Mouse (Mus musculus): ENCODE results near the gene Trnp1. TPM values are rescaled to one million over a fixed set of nuclear protein-coding genes. Genes with fewer than 3 reads are reported as not detected.

Trnp1 gene
- polyA plus RNA-seq, 1 experiment = 128 TPM

- no peaks in the 10 kb centered on the region for H3K4me1 ChIP-seq (ENCODE audit: control insufficient read depth, insufficient read depth, low read length)
- no peak overlapping the region for H3K4me3 ChIP-seq (ENCODE audit: insufficient read depth, low read length)
- no peak for TF ChIP-seq POLR2A (IDR thresholded peaks at IDR 0.05; ENCODE audit: extremely low read depth, insufficient read depth, low read length)
- no peak for TF ChIP-seq CTCF (IDR thresholded peaks at IDR 0.05; ENCODE audit: extremely low read depth, insufficient read depth, low read length)
- H3K27ac ChIP-seq (ENCODE audit: insufficient read depth, low read length) = no peak overlapping the region
These were observed 11.5 kb downstream of the Trnp1 start for GRCm38 (mm10) chr4:133486673-133487357.

GRCm38 (mm10) chr4:133485691-133486425 lies 12.5 kb downstream of the Trnp1 start:
- TF ChIP-seq CTCF (IDR thresholded peaks at IDR 0.05; ENCODE audit: extremely low read depth, insufficient read depth, low read length) (no peak), POLR2A (IDR thresholded peaks at IDR 0.05; ENCODE audit: extremely low read depth, insufficient read depth, low read length) (no peak)
- no peak overlapping the region for H3K27ac ChIP-seq (ENCODE audit: insufficient read depth, low read length)
- no peaks in the 10 kb centered on the region for H3K4me1 ChIP-seq (ENCODE audit: control insufficient read depth, insufficient read depth, low read length)
- H3K4me3 ChIP-seq (ENCODE audit: insufficient read depth, low read length) = no peak overlapping the region

- TF ChIP-seq CTCF (IDR thresholded peaks at IDR 0.05; ENCODE audit: extremely low read depth, insufficient read depth, low read length) = no peak
- no peak for TF ChIP-seq POLR2A (IDR thresholded peaks at IDR 0.05; ENCODE audit: extremely low read depth, insufficient read depth, low read length)
- H3K4me1 ChIP-seq (ENCODE audit: control insufficient read depth, insufficient read depth, low read length) = no peaks in the 10 kb centered on the region
- H3K27ac ChIP-seq (ENCODE audit: insufficient read depth, low read length) = no peak overlapping the region
- H3K4me3 ChIP-seq (ENCODE audit: insufficient read depth, low read length) = peak overlapping the region; percentile 23; the same call in 1 of the 2 replicates
These were observed 13.9 kb downstream of the Trnp1 start for GRCm38 (mm10) chr4:133484266-133485025.

GRCm38 (mm10) chr4:133482479-133482878 lies 15.9 kb downstream of the Trnp1 start:
- no peak for TF ChIP-seq CTCF (IDR thresholded peaks at IDR 0.05; ENCODE audit: extremely low read depth, insufficient read depth, low read length)
- TF ChIP-seq POLR2A (IDR thresholded peaks at IDR 0.05; ENCODE audit: extremely low read depth, insufficient read depth, low read length) = no peak
- Histone ChIP-seq H3K27ac (ENCODE audit: insufficient read depth, low read length) (no peak overlapping the region), H3K4me3 (ENCODE audit: insufficient read depth, low read length) (no peak overlapping the region), H3K4me1 (ENCODE audit: control insufficient read depth, insufficient read depth, low read length) (no peaks in the 10 kb centered on the region)

GRCm38 (mm10) chr4:133481488-133481887 lies 16.9 kb downstream of the Trnp1 start:
- TF ChIP-seq CTCF (IDR thresholded peaks at IDR 0.05; ENCODE audit: extremely low read depth, insufficient read depth, low read length) (no peak), POLR2A (IDR thresholded peaks at IDR 0.05; ENCODE audit: extremely low read depth, insufficient read depth, low read length) (no peak)
- Histone ChIP-seq H3K4me1 (ENCODE audit: control insufficient read depth, insufficient read depth, low read length) (no peaks in the 10 kb centered on the region), H3K4me3 (ENCODE audit: insufficient read depth, low read length) (no peak overlapping the region), H3K27ac (ENCODE audit: insufficient read depth, low read length) (no peak overlapping the region)

- no peak overlapping the region for H3K27ac ChIP-seq (ENCODE audit: insufficient read depth, low read length)
- H3K4me3 ChIP-seq (ENCODE audit: insufficient read depth, low read length) = no peak overlapping the region
- no peaks in the 10 kb centered on the region for H3K4me1 ChIP-seq (ENCODE audit: control insufficient read depth, insufficient read depth, low read length)
- TF ChIP-seq CTCF (IDR thresholded peaks at IDR 0.05; ENCODE audit: extremely low read depth, insufficient read depth, low read length) (no peak), POLR2A (IDR thresholded peaks at IDR 0.05; ENCODE audit: extremely low read depth, insufficient read depth, low read length) (no peak)
These were observed 17.6 kb downstream of the Trnp1 start for GRCm38 (mm10) chr4:133480754-133481153.

GRCm38 (mm10) chr4:133480185-133480537 lies 18.2 kb downstream of the Trnp1 start:
- H3K4me1 ChIP-seq (ENCODE audit: control insufficient read depth, insufficient read depth, low read length) = no peaks in the 10 kb centered on the region
- TF ChIP-seq CTCF (IDR thresholded peaks at IDR 0.05; ENCODE audit: extremely low read depth, insufficient read depth, low read length) = no peak
- no peak overlapping the region for H3K4me3 ChIP-seq (ENCODE audit: insufficient read depth, low read length)
- no peak overlapping the region for H3K27ac ChIP-seq (ENCODE audit: insufficient read depth, low read length)

- Histone ChIP-seq H3K4me1 (ENCODE audit: control insufficient read depth, insufficient read depth, low read length) (no peaks in the 10 kb centered on the region), H3K4me3 (ENCODE audit: insufficient read depth, low read length) (no peak within 1 kb of the TSS), H3K27ac (ENCODE audit: insufficient read depth, low read length) (no peak within 1 kb of the TSS)
- TF ChIP-seq POLR2A (IDR thresholded peaks at IDR 0.05; ENCODE audit: extremely low read depth, insufficient read depth, low read length) = no peak
- TF ChIP-seq CTCF (IDR thresholded peaks at IDR 0.05; ENCODE audit: extremely low read depth, insufficient read depth, low read length) = peak; percentile 61
These were observed 18.7 kb downstream of the Trnp1 start, which contains the start of gene Tent5b for GRCm38 (mm10) chr4:133479458-133480184. Gene Tent5b, plus strand, starts transcription at chr4:133480132.

GRCm38 (mm10) chr4:133473833-133474232 lies 24.5 kb downstream of the Trnp1 start:
- H3K4me3 ChIP-seq (ENCODE audit: insufficient read depth, low read length) = no peak overlapping the region
- H3K27ac ChIP-seq (ENCODE audit: insufficient read depth, low read length) = no peak overlapping the region
- TF ChIP-seq POLR2A (IDR thresholded peaks at IDR 0.05; ENCODE audit: extremely low read depth, insufficient read depth, low read length) (no peak), CTCF (IDR thresholded peaks at IDR 0.05; ENCODE audit: extremely low read depth, insufficient read depth, low read length) (no peak)
- H3K4me1 ChIP-seq (ENCODE audit: control insufficient read depth, insufficient read depth, low read length) = no peaks in the 10 kb centered on the region

All from cortical plate, adult 2 months (tissue).